Mouse (Mus musculus) heart, embryonic 10.5 days (tissue): Measurements from ENCODE around the gene Clasp2. TPM values are rescaled to one million over a fixed set of nuclear protein-coding genes. Genes with fewer than 3 reads are reported as not detected.

ENCODE experiments used
- DNase-seq: peaks from one replicate; pipeline ENCODE4 v3.0.0-alpha.2; 2017; ENCODE audit warnings: low spot score
- H3K27ac ChIP-seq: fragments of 300-500 bp; sonication (generic); 2 replicates; pipeline ENCODE4 v1.5.1; 2016; ENCODE audit warnings: mild to moderate bottlenecking
- H3K27me3 ChIP-seq: fragments of 300-500 bp; sonication (generic); 2 replicates; pipeline ENCODE4 v1.6.1; 2016; ENCODE audit warnings: mild to moderate bottlenecking; ENCODE audit not compliant: poor library complexity, insufficient read depth, severe bottlenecking
- H3K36me3 ChIP-seq: fragments of 300-500 bp; sonication (generic); 2 replicates; pipeline ENCODE4 v1.6.1; 2016; ENCODE audit warnings: mild to moderate bottlenecking, moderate library complexity
- H3K4me1 ChIP-seq: fragments of 300-500 bp; sonication (generic); 2 replicates; pipeline ENCODE4 v1.6.1; 2016; ENCODE audit warnings: mild to moderate bottlenecking
- H3K4me3 ChIP-seq: fragments of 300-500 bp; sonication (generic); 2 replicates; pipeline ENCODE4 v1.5.1; 2016; ENCODE audit warnings: mild to moderate bottlenecking, moderate library complexity
- H3K9me3 ChIP-seq: fragments of 300-500 bp; sonication (generic); 2 replicates; pipeline ENCODE4 v1.6.1; 2016; ENCODE audit warnings: mild to moderate bottlenecking, moderate library complexity
- WGBS: fragments of 180-500 bp; shearing (Covaris S2); methylation state at CpG from one replicate; pipeline ENCODE4 v1.1.7; 2016; 5-methylcytosine and 5-hydroxymethylcytosine counted together
- polyA plus RNA-seq: library from polyadenylated mRNA; unstranded; fragments of >200 nt; fragmentation: Nextera tagmentation; extraction: Ambion mirVana; gene quantifications from 2 replicates; pipeline ENCODE4 v1.2.1, GENCODE M21; 2016

Gene Clasp2
- polyA plus RNA-seq, 1 experiment from 2014 or later = 24.3 TPM

DNA sequence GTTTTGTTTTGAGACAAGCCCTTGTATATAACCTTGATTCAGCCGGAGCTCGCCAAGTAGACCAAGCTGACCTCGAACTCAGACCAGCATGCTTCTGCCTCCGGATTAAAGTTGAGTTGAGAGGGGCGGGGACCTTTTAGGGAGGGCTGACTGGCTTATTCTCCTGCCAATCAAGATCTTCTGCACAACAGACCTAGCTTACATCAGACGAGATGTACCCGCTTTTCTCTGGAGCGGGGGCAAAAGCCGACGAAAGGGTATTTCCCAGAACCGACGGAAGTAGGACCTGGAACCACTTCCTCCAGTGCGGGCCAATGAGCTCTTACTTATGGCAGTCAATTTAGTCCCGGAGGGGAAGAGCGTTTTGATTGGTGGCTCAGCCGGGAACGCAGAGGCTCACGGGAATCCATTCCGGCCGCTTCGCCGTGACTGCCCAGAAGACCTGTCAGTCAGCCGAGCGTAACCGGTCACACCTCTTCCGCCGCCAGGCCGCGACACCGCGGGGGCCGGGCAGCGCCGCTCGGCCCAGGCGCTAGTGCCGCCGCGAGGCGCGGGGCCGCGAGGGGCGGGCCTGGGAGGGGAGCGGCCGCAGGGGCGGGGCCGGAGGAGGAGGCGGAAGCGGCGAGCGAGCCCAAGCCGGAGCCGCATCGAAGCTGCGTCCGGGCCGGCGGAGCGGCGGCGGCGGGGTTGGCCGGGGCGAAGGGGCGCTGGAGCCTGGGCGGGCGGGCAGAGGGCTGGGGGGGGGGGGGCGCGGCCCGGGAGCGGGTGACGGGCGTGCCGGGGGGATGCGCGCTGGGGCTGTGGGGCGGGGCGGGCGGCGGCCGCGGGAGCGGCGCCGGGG lies 189.5 kb downstream of the Clasp2 start, which contains the start of gene Ubp1:
Ubp1 (plus strand) TSS at position 401 of the 841 bp plus-strand sequence.
- WGBS = 1% methylated on average over 73 of the region's 86 CpGs
- peak within 1 kb of the TSS; percentile 91 for H3K27ac ChIP-seq
- peaks cover 15% of the 10 kb centered on the region for H3K4me1 ChIP-seq
- H3K27me3 ChIP-seq = no peaks in the 10 kb centered on the region
- no peaks in the 10 kb centered on the region for H3K36me3 ChIP-seq
- no peaks in the 10 kb centered on the region for H3K9me3 ChIP-seq
- peak within 1 kb of the TSS; percentile 89 for H3K4me3 ChIP-seq
- peak; percentile 99 for DNase-seq

DNA sequence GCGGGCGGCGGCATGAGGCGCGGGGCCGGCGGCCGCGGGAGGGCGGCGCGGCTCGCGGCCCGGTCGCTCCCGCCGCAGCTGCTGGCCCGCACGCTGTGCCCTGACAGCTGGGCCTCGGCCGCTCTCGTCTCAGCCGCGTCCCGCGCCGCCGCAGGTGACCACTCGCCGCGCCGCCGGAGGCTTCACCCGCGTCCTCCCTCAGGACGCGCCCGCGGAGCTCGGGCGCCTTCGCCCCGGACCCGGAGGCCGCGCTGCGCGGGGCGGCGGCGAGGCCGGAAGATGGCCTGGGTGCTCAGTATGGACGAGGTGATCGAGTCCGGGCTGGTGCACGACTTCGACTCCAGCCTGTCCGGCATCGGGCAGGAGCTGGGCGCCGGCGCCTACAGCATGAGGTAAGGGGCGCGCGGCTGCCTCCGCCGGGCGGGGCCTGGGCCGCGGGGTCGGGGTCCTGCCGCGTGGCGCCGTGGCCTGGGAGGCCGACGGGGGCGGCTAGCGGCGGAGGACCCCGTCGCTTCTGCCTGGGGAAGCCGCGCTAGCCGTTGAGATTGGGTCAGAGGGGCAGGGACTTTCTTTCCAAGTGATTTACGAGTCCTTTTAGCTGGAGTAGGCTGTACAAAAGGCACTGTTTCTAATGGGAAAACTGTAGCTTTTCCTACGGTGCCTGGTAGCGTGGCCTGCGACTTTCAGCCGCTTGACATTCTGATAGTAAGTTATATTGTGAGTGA lies 190.3 kb downstream of the Clasp2 start:
- Histone ChIP-seq H3K9me3 (no peaks in the 10 kb centered on the region), H3K27ac (peak overlapping the region; percentile 91), H3K27me3 (no peaks in the 10 kb centered on the region), H3K36me3 (no peaks in the 10 kb centered on the region), H3K4me3 (peak overlapping the region; percentile 89), H3K4me1 (peaks cover 18% of the 10 kb centered on the region)
- WGBS = under 1% methylated on average over 72 of the region's 91 CpGs
- peak; percentile 75 for DNase-seq

DNA sequence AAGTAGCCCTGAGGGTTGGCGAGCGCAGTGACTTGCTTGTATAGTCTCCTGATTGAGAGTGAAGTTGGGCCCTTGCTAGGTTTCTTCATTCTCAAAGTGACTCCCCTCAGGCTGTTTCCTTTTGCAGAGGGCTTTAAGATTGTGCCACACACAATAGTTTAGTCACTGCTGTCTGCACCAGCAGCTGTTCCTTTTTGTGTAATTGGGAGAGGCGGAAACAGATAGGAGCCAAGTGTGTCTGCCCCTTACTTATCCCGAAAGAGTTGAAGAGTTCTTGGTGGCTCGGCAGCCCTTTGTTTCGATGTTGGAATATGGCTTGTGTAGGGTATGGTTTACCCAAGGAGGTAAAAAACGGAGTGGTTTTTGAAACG lies 190.8 kb downstream of the Clasp2 start:
- peak overlapping the region; percentile 89 for H3K4me3 ChIP-seq
- H3K36me3 ChIP-seq = no peaks in the 10 kb centered on the region
- peak overlapping the region; percentile 91 for H3K27ac ChIP-seq
- peaks cover 20% of the 10 kb centered on the region for H3K4me1 ChIP-seq
- DNase-seq = peak; percentile 76
- H3K9me3 ChIP-seq = no peaks in the 10 kb centered on the region
- under 1% methylated on average over 8 of the region's 8 CpGs for WGBS
- no peaks in the 10 kb centered on the region for H3K27me3 ChIP-seq

DNA sequence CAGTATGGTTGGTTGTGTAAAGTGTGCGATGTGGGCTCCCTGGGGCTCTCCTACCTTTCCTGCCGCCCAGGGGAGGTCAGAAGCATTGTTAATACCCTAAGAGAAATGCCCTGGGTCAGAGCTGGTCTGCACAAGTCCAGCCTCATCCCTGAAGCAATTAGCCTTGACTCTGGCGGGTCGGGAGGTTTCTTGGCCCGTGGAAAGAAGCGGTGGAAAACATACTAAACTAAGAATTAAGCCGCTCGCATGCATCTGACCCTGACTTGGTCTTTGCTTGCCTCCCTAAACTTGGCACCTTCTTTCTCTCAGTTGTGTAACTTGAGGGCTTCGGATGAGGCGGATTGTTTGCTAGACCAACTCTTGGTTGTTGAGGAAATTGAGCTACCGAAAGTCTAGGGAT lies 191.2 kb downstream of the Clasp2 start:
- WGBS = 25% methylated on average over 11 of the region's 11 CpGs

DNA sequence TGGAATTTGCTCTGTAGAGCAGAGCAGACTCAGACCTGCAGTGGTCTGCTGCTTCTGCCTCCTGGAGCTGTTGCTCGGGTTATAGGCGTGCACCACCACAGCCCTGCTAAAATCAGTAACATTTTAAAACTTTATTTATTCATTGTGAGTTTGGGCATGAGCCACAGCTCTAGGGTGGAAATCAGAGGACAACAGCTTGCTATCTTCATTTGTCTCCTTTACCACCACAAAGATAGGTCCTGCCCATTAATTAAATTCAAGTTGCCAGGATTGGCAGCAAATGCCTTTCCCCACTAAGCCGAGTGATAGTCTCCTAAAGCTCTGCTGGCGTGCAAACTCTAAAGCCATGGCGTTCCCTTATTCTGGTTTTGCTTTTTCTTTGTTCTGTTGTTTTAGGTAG lies 194.4 kb downstream of the Clasp2 start:
- H3K36me3 ChIP-seq = no peaks in the 10 kb centered on the region
- no peak overlapping the region for H3K4me3 ChIP-seq
- H3K27ac ChIP-seq = no peak overlapping the region
- peaks cover 27% of the 10 kb centered on the region for H3K4me1 ChIP-seq
- H3K27me3 ChIP-seq = no peaks in the 10 kb centered on the region
- H3K9me3 ChIP-seq = no peaks in the 10 kb centered on the region
- DNase-seq = peak; percentile 6
- 81% methylated on average over 5 of the region's 5 CpGs for WGBS

More for the DNA sequence above, 191.2 kb downstream of the Clasp2 start:
- H3K4me3 ChIP-seq = peak overlapping the region; percentile 89
- H3K27me3 ChIP-seq = no peaks in the 10 kb centered on the region
- H3K9me3 ChIP-seq = no peaks in the 10 kb centered on the region
- no peaks in the 10 kb centered on the region for H3K36me3 ChIP-seq
- peak; percentile 74 for DNase-seq
- H3K27ac ChIP-seq = peak overlapping the region; percentile 91
- peaks cover 20% of the 10 kb centered on the region for H3K4me1 ChIP-seq

DNA sequence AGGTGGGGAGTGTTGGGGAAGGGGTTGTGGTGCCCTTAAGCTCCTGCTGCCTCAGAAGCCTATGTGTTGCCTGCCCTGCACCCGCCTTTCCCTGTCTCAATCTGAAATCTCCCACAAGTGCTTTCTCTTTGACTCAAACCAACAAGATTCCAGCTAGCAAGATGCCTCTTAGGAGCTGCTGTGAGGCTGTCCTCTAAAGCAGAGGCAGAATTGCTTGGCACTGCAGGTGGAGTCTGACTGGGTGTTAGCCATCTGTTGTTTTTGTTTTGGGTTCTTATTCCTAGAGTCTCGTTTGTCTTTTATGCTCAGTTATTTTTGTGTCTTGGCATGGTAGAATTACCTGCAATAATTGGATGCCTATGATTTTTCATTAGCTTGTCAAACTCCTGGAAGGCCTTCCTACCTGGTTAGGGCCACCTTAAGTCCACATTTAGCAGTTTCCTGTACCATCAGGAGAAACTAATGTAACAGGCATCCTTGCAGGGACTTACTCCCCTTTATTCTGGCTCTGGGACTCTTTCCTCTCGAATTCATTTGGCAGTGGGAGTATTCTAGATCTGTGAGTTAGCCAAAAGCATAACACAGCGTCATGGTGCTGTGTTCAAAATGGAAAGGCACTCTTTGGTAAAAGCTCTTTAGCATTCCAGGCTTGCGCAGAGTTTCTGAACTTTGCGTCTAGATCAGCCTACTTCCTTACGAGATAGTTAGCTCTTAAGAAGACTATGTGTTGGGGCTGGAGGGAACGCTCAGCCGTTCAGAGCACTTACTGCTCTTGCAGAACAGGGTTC lies 198.0 kb downstream of the Clasp2 start:
- Histone ChIP-seq H3K27ac (no peak overlapping the region), H3K27me3 (no peaks in the 10 kb centered on the region), H3K4me3 (no peak overlapping the region), H3K9me3 (no peaks in the 10 kb centered on the region), H3K4me1 (peaks cover 18% of the 10 kb centered on the region; the same call in 1 of the 2 replicates), H3K36me3 (no peaks in the 10 kb centered on the region)
- 81% methylated on average over 9 of the region's 9 CpGs for WGBS
- DNase-seq = peak; percentile 71

GRCm38 (mm10) chr9:113941103-113941805 lies 200.0 kb downstream of the Clasp2 start:
- no peaks in the 10 kb centered on the region for H3K9me3 ChIP-seq
- DNase-seq = peak; percentile 35
- no peaks in the 10 kb centered on the region for H3K27me3 ChIP-seq
- H3K4me3 ChIP-seq = no peak overlapping the region
- peaks cover 15% of the 10 kb centered on the region for H3K36me3 ChIP-seq
- WGBS = 87% methylated on average over 3 of the region's 3 CpGs
- H3K4me1 ChIP-seq = peaks cover 10% of the 10 kb centered on the region; the same call in 1 of the 2 replicates
- no peak overlapping the region for H3K27ac ChIP-seq

DNA sequence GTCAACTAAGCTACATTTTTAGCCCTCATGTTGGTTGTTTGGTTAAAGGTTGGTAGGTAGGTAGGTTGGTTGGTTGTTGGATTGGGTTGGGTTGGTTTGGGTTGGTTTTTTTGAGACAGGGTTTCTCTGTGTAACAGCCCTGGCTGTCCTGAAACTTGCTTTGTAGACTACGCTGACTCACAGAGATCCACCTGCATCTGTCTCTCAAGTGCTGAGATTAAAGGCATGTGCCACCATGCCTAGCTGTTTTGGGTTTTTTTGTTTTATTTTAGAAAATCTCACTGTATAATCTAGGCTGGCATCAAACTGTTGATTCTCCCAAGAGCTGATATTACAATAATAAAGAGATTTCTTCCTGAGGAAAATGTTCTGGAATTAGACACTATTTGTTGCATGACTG lies 202.1 kb downstream of the Clasp2 start:
- WGBS = 88% methylated on average over 1 of the region's 1 CpGs
- H3K36me3 ChIP-seq = peaks cover 33% of the 10 kb centered on the region
- no peaks in the 10 kb centered on the region for H3K27me3 ChIP-seq
- peaks cover 7% of the 10 kb centered on the region; the same call in 1 of the 2 replicates for H3K4me1 ChIP-seq
- no peak overlapping the region for H3K27ac ChIP-seq
- no peak overlapping the region for H3K4me3 ChIP-seq
- DNase-seq = no peak
- H3K9me3 ChIP-seq = no peaks in the 10 kb centered on the region

GRCm38 (mm10) chr9:113947216-113947615 lies 205.9 kb downstream of the Clasp2 start:
- WGBS = 90% methylated on average over 1 of the region's 1 CpGs
- DNase-seq = no peak
- no peaks in the 10 kb centered on the region for H3K9me3 ChIP-seq
- H3K4me1 ChIP-seq = no peaks in the 10 kb centered on the region
- no peaks in the 10 kb centered on the region for H3K27me3 ChIP-seq
- peaks cover 49% of the 10 kb centered on the region for H3K36me3 ChIP-seq
- no peak overlapping the region for H3K27ac ChIP-seq
- H3K4me3 ChIP-seq = no peak overlapping the region

DNA sequence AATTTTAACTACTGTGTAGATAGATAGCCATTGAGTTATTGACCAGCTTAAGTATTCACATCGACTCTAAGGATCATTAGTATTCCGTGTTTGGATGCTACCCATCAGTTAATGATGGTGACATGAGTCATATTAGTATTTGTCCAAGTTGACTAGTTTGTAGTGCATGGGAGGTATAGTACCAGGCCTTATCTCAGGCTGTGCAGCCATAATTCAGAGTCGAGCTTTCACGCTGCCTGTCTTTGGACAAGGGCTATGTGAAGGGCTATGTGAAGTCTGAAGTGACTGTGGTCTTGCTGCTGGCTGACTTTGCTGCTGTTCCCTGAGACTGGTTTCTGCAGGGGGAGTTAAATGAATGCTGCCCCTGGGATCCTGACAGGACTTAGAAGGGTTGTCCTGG lies 216.5 kb downstream of the Clasp2 start:
- Histone ChIP-seq H3K4me3 (no peak overlapping the region), H3K36me3 (peaks cover 70% of the 10 kb centered on the region), H3K27me3 (no peaks in the 10 kb centered on the region), H3K9me3 (no peaks in the 10 kb centered on the region), H3K27ac (no peak overlapping the region), H3K4me1 (no peaks in the 10 kb centered on the region)
- 91% methylated on average over 4 of the region's 4 CpGs for WGBS
- DNase-seq = no peak

DNA sequence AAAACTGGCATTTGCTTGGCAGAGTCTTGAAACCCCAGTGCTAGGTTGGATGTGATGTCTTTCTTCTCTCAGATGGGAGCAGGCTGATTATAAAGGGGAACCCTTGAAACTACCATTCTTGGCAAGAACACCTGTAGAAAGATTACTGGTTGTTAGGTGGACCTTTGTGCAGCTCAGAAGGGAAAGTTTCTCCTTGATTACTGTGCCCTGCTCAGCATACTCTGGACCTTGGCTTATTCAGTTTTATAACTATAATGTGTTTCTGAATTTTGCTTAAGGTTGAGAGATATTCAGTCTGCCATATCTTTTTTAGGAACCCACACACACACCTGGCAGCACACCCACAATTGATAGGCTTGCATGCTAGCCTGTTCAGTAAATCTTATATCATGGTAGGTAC lies 222.4 kb downstream of the Clasp2 start:
- Histone ChIP-seq H3K36me3 (peaks cover 97% of the 10 kb centered on the region), H3K4me3 (no peak overlapping the region), H3K4me1 (no peaks in the 10 kb centered on the region), H3K27ac (no peak overlapping the region), H3K9me3 (no peaks in the 10 kb centered on the region), H3K27me3 (no peaks in the 10 kb centered on the region)
- no peak for DNase-seq

DNA sequence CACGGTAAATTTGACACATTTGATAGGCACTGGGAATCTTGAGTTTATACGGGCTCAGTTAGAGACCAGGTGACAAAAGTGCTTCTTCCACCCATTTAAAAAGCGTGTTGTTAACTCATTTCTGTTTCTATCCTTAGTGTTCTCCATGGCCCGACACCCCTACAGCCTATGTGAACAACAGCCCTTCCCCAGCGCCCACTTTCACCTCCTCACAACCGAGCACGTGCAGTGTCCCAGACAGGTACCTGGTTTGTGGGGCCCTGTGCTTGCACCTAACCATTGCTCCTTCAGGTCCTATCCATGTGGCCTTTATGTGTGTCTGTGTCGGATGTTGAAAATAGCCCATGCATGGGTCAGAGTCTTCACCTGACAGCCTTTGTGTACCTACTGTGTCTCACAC lies 223.1 kb downstream of the Clasp2 start:
- Histone ChIP-seq H3K4me3 (no peak overlapping the region), H3K4me1 (no peaks in the 10 kb centered on the region), H3K27ac (no peak overlapping the region), H3K27me3 (no peaks in the 10 kb centered on the region), H3K9me3 (no peaks in the 10 kb centered on the region), H3K36me3 (peaks cover 97% of the 10 kb centered on the region)
- WGBS = 94% methylated on average over 8 of the region's 8 CpGs
- DNase-seq = peak; percentile 56
